Mouse (Mus musculus) erythroblast, embryonic 14.5 days (primary cell): ENCODE data around the gene Ninj2. TPM values are rescaled to one million over a fixed set of nuclear protein-coding genes. Genes with fewer than 3 reads are reported as not detected.

ENCODE experiments used
- H3K27me3 ChIP-seq: 2 replicates; pipeline ENCODE4 v1.6.1; 2012; ENCODE audit warnings: inconsistent platforms; ENCODE audit not compliant: control insufficient read depth
- H3K36me3 ChIP-seq: 2 replicates; pipeline ENCODE4 v1.6.1; 2012; ENCODE audit warnings: mild to moderate bottlenecking, inconsistent platforms; ENCODE audit not compliant: control insufficient read depth
- H3K4me1 ChIP-seq: 2 replicates; pipeline ENCODE4 v1.6.1; 2012; ENCODE audit warnings: inconsistent platforms; ENCODE audit not compliant: control insufficient read depth
- H3K4me3 ChIP-seq: replicated peaks from 2 replicates; pipeline ENCODE3; 2012; ENCODE audit warnings: moderate library complexity, mild to moderate bottlenecking, inconsistent platforms
- H3K9me3 ChIP-seq: 2 replicates; pipeline ENCODE4 v1.6.1; 2012; ENCODE audit warnings: low read length, inconsistent platforms, mixed read lengths; ENCODE audit not compliant: control insufficient read depth
- GATA1 ChIP-seq: IDR thresholded peaks from 2 replicates; pipeline ENCODE4 v1.6.1; 2012; ENCODE audit warnings: low read length, inconsistent platforms, mixed read lengths
- TAL1 ChIP-seq: IDR thresholded peaks from 3 replicates; pipeline ENCODE4 v1.6.1; 2012; ENCODE audit warnings: low read length, inconsistent platforms, mixed read lengths
- polyA plus RNA-seq: library from polyadenylated mRNA; stranded (reverse); fragments of >175 nt; gene quantifications from 2 replicates; pipeline ENCODE4 v1.2.3, GENCODE M21; 2012

Ninj2 gene
- polyA plus RNA-seq, 1 experiment: not detected

- Histone ChIP-seq H3K4me1 (peaks cover 62% of the 10 kb centered on the region), H3K36me3 (peaks cover 18% of the 10 kb centered on the region), H3K4me3 (no peak overlapping the region), H3K9me3 (no peaks in the 10 kb centered on the region), H3K27me3 (peaks cover 4% of the 10 kb centered on the region)
- TF ChIP-seq GATA1 (no peak), TAL1 (no peak)
Measured at GRCm38 (mm10) chr6:120219281-120219680, 126.1 kb downstream of the Ninj2 start.

GRCm38 (mm10) chr6:120222669-120223068 lies 129.5 kb downstream of the Ninj2 start:
- H3K27me3 ChIP-seq: peaks cover 20% of the 10 kb centered on the region
- no peak overlapping the region for H3K4me3 ChIP-seq
- peaks cover 31% of the 10 kb centered on the region for H3K4me1 ChIP-seq
- no peak for TF ChIP-seq GATA1
- peaks cover 3% of the 10 kb centered on the region for H3K36me3 ChIP-seq
- H3K9me3 ChIP-seq: no peaks in the 10 kb centered on the region

GRCm38 (mm10) chr6:120225355-120225754 lies 132.2 kb downstream of the Ninj2 start:
- Histone ChIP-seq H3K4me1 (peaks cover 14% of the 10 kb centered on the region), H3K27me3 (peaks cover 24% of the 10 kb centered on the region), H3K4me3 (no peak overlapping the region), H3K9me3 (no peaks in the 10 kb centered on the region), H3K36me3 (no peaks in the 10 kb centered on the region)
- TF ChIP-seq GATA1 (no peak), TAL1 (no peak)

- no peaks in the 10 kb centered on the region for H3K36me3 ChIP-seq
- TF ChIP-seq GATA1: no peak
- TF ChIP-seq TAL1: no peak
- H3K4me3 ChIP-seq: no peak overlapping the region
- H3K9me3 ChIP-seq: no peaks in the 10 kb centered on the region
- H3K27me3 ChIP-seq: peaks cover 27% of the 10 kb centered on the region
- peaks cover 5% of the 10 kb centered on the region for H3K4me1 ChIP-seq
Measured at GRCm38 (mm10) chr6:120227068-120227467, 133.9 kb downstream of the Ninj2 start.

GRCm38 (mm10) chr6:120229806-120230205 lies 136.7 kb downstream of the Ninj2 start:
- H3K36me3 ChIP-seq: no peaks in the 10 kb centered on the region
- no peaks in the 10 kb centered on the region for H3K9me3 ChIP-seq
- TF ChIP-seq TAL1: no peak
- no peak for TF ChIP-seq GATA1
- H3K4me1 ChIP-seq: peaks cover 1% of the 10 kb centered on the region; the same call in 1 of the 2 replicates
- peaks cover 18% of the 10 kb centered on the region for H3K27me3 ChIP-seq
- H3K4me3 ChIP-seq: no peak overlapping the region

GRCm38 (mm10) chr6:120230441-120230840 lies 137.3 kb downstream of the Ninj2 start:
- no peaks in the 10 kb centered on the region for H3K36me3 ChIP-seq
- TF ChIP-seq TAL1 (no peak), GATA1 (no peak)
- no peak overlapping the region for H3K4me3 ChIP-seq
- H3K9me3 ChIP-seq: no peaks in the 10 kb centered on the region
- H3K4me1 ChIP-seq: no peaks in the 10 kb centered on the region
- H3K27me3 ChIP-seq: peaks cover 16% of the 10 kb centered on the region

- H3K4me1 ChIP-seq: no peaks in the 10 kb centered on the region
- no peak overlapping the region for H3K4me3 ChIP-seq
- H3K36me3 ChIP-seq: no peaks in the 10 kb centered on the region
- peaks cover 14% of the 10 kb centered on the region; the same call in 1 of the 2 replicates for H3K27me3 ChIP-seq
- TF ChIP-seq GATA1: no peak
- TF ChIP-seq TAL1: no peak
- no peaks in the 10 kb centered on the region for H3K9me3 ChIP-seq
Measured at GRCm38 (mm10) chr6:120232885-120233284, 139.7 kb downstream of the Ninj2 start.

GRCm38 (mm10) chr6:120235874-120236273 lies 142.7 kb downstream of the Ninj2 start:
- Histone ChIP-seq H3K4me1 (no peaks in the 10 kb centered on the region), H3K9me3 (no peaks in the 10 kb centered on the region), H3K27me3 (peaks cover 13% of the 10 kb centered on the region), H3K36me3 (no peaks in the 10 kb centered on the region), H3K4me3 (no peak overlapping the region)
- no peak for TF ChIP-seq GATA1
- no peak for TF ChIP-seq TAL1

GRCm38 (mm10) chr6:120240461-120240860 lies 147.3 kb downstream of the Ninj2 start:
- H3K4me1 ChIP-seq: no peaks in the 10 kb centered on the region
- no peak overlapping the region for H3K4me3 ChIP-seq
- no peak for TF ChIP-seq GATA1
- TF ChIP-seq TAL1: no peak
- H3K27me3 ChIP-seq: peaks cover 11% of the 10 kb centered on the region
- H3K36me3 ChIP-seq: no peaks in the 10 kb centered on the region
- no peaks in the 10 kb centered on the region for H3K9me3 ChIP-seq

GRCm38 (mm10) chr6:120241453-120241852 lies 148.3 kb downstream of the Ninj2 start:
- Histone ChIP-seq H3K9me3 (no peaks in the 10 kb centered on the region), H3K4me1 (no peaks in the 10 kb centered on the region), H3K36me3 (no peaks in the 10 kb centered on the region), H3K27me3 (peaks cover 4% of the 10 kb centered on the region; the same call in 1 of the 2 replicates), H3K4me3 (no peak overlapping the region)
- no peak for TF ChIP-seq TAL1
- no peak for TF ChIP-seq GATA1
